In genomic region chr13:95672372-95672771, GRCm38 (mm10) we compare ENCODE assay signal across 21 mouse cellular contexts. TPM values are rescaled to one million over a fixed set of nuclear protein-coding genes. Genes with fewer than 3 reads are reported as not detected.
A peak's percentile ranks its signal among the peaks of the same experiment; 100 is the strongest.
DNase-seq lines count a peak whose midpoint lies in the region; ATAC-seq lines count a peak whose summit lies in the region.
"Had no signal": no experiment of that assay in that cellular context is flagged by ENCODE, and none has a peak within 500 bp of the region (broad histone marks: within the 10 kb centered on the region; RNA-seq: fewer than 3 reads in every experiment).

No protein-coding gene starts in this region.

- H3K27me3 ChIP-seq in heart, embryonic 13.5 days (replicated peaks), result no peaks in the 10 kb centered on the region
- H3K27me3 ChIP-seq in liver, embryonic 12.5 days (replicated peaks), result no peaks in the 10 kb centered on the region
- H3K27me3 ChIP-seq: forebrain, embryonic 13.5 days; hindbrain, embryonic 12.5 days; kidney, embryonic 15.5 days; midbrain, embryonic 13.5 days; Patski had no signal

- peaks cover 8% of the 10 kb centered on the region; the same call in 1 of the 2 replicates for H3K36me3 ChIP-seq in heart, embryonic 13.5 days
- H3K36me3 ChIP-seq in liver, embryonic 12.5 days, result peaks cover 34% of the 10 kb centered on the region
- H3K36me3 ChIP-seq: kidney, embryonic 15.5 days had no signal

- no peak for DNase-seq in heart, adult 18-20 months
- no peak for DNase-seq in adrenal gland, adult 18-20 months (ENCODE audit: low spot score in 2 of 2)
- no peak for DNase-seq in right cerebral cortex, postnatal 4 days
- DNase-seq: adrenal gland, adult 2 months; cerebellum, adult 18-20 months; cerebellum, postnatal 14 days; gastrocnemius, adult 2 months; heart, postnatal 14 days; kidney, adult 11 months; kidney, postnatal 4 days; right cerebral cortex, postnatal 14 days had no signal

- 47% methylated on average over 7 of the region's 7 CpGs for WGBS in heart, embryonic 13.5 days
- 35% methylated on average over 7 of the region's 7 CpGs for WGBS in liver, embryonic 12.5 days (ENCODE audit: insufficient replicate concordance)

- H3K4me3 ChIP-seq in heart, embryonic 13.5 days, result peak overlapping the region; percentile 4; the same call in 1 of the 2 replicates
- H3K4me3 ChIP-seq in liver, embryonic 12.5 days, result peak overlapping the region; percentile 49
- H3K4me3 ChIP-seq: forebrain, embryonic 13.5 days; gastrocnemius, adult 2 months; hindbrain, embryonic 12.5 days; kidney, embryonic 15.5 days; midbrain, embryonic 13.5 days had no signal

- H3K4me2 ChIP-seq in heart, embryonic 13.5 days, result peak overlapping the region; percentile 48
- H3K4me2 ChIP-seq in liver, embryonic 12.5 days, result peak overlapping the region; percentile 69
- H3K4me2 ChIP-seq: forebrain, embryonic 13.5 days; hindbrain, embryonic 12.5 days; kidney, embryonic 15.5 days; midbrain, embryonic 13.5 days had no signal

- peak overlapping the region; percentile 37; the same call in 1 of the 2 replicates for H3K9ac ChIP-seq in heart, embryonic 13.5 days
- H3K9ac ChIP-seq in liver, embryonic 12.5 days, result peak overlapping the region; percentile 62
- H3K9ac ChIP-seq: forebrain, embryonic 13.5 days; hindbrain, embryonic 12.5 days; kidney, embryonic 15.5 days; midbrain, embryonic 13.5 days had no signal

- ATAC-seq in heart, embryonic 13.5 days (ENCODE audit: extremely low read depth, insufficient number of reproducible peaks, low FRiP score, low TSS enrichment), result no peak
- ATAC-seq in erythroblast, adult 5-6 weeks (replicated peaks; ENCODE audit: low FRiP score, poor library complexity, severe bottlenecking), result peak; percentile 40
- peak; percentile 14; the same call in 1 of the 2 replicates for ATAC-seq in liver, embryonic 12.5 days
- ATAC-seq in megakaryocyte-erythroid progenitor cell, adult 5-6 weeks (replicated peaks; ENCODE audit: low FRiP score, low TSS enrichment, poor library complexity, severe bottlenecking), result peak; percentile 11; the same call in 1 of the 2 replicates
- ATAC-seq: forebrain, embryonic 13.5 days; midbrain, embryonic 13.5 days; Patski had no signal

- H3K27ac ChIP-seq in heart, embryonic 13.5 days (replicated peaks), result peak overlapping the region; percentile 73
- H3K27ac ChIP-seq in liver, embryonic 12.5 days, result peak overlapping the region; percentile 97
- H3K27ac ChIP-seq: forebrain, embryonic 13.5 days; gastrocnemius, adult 2 months; hindbrain, embryonic 12.5 days; kidney, embryonic 15.5 days; macrophage; midbrain, embryonic 13.5 days had no signal

- H3K4me1 ChIP-seq in heart, embryonic 13.5 days, result peaks cover 13% of the 10 kb centered on the region
- peaks cover 66% of the 10 kb centered on the region for H3K4me1 ChIP-seq in liver, embryonic 12.5 days
- H3K4me1 ChIP-seq: forebrain, embryonic 13.5 days; hindbrain, embryonic 12.5 days; kidney, embryonic 15.5 days; midbrain, embryonic 13.5 days had no signal

- H3K9me3 ChIP-seq in heart, embryonic 13.5 days, result no peaks in the 10 kb centered on the region
- H3K9me3 ChIP-seq in liver, embryonic 12.5 days (replicated peaks), result no peaks in the 10 kb centered on the region; the same call in 1 of the 2 replicates
- H3K9me3 ChIP-seq: forebrain, embryonic 13.5 days; hindbrain, embryonic 12.5 days; kidney, embryonic 15.5 days; midbrain, embryonic 13.5 days had no signal

RNA-seq across cellular contexts. Expression of gene F2rl2, which starts 24.3 kb away (rescaled TPM):
- 0.79 and 1.2 TPM in 2 replicates for polyA plus RNA-seq in heart, embryonic 13.5 days (2015; fragmentation: Nextera tagmentation; extraction: Ambion mirVana)
- total RNA-seq in heart, adult 18-20 months (2021), result under 1 TPM; 0.15 to 0.20 TPM
- total RNA-seq in erythroblast, adult 5-6 weeks (2015; ENCODE audit: low replicate concordance), result 1.0 and 4.2 TPM in 2 replicates
- 0.14 and 1.0 TPM in 2 replicates for total RNA-seq in erythroblast, adult 5-6 weeks (2017; ENCODE audit: low replicate concordance)
- polyA plus RNA-seq in liver, embryonic 12.5 days (2016; fragmentation: Nextera tagmentation; extraction: Ambion mirVana), result 22.0 and 23.5 TPM in 2 replicates
- 0.70 and 1.1 TPM in 2 replicates for total RNA-seq in megakaryocyte-erythroid progenitor cell, adult 5-6 weeks (2014; fragmentation: Nextera tagmentation)
- 3.0 TPM in 2 replicates for total RNA-seq in megakaryocyte-erythroid progenitor cell, adult 5-6 weeks (2017)
- total RNA-seq in adrenal gland, adult 18-20 months (2021), result under 1 TPM; 0.17 to 0.19 TPM
- total RNA-seq: gastrocnemius, adult 2 months had no signal
- polyA plus RNA-seq: Patski had no signal

RNA-seq across cellular contexts. Expression of gene F2r, which starts 54.1 kb away (rescaled TPM):
- polyA plus RNA-seq in heart, embryonic 13.5 days (2015; fragmentation: Nextera tagmentation; extraction: Ambion mirVana), result 124 and 129 TPM in 2 replicates
- 10 to 100 TPM; 20.6 to 22.6 TPM for total RNA-seq in heart, adult 18-20 months (2021)
- total RNA-seq in erythroblast, adult 5-6 weeks (2015; ENCODE audit: low replicate concordance), result 4.8 and 5.0 TPM in 2 replicates
- 1.4 and 3.3 TPM in 2 replicates for total RNA-seq in erythroblast, adult 5-6 weeks (2017; ENCODE audit: low replicate concordance)
- 84.2 and 84.3 TPM in 2 replicates for polyA plus RNA-seq in liver, embryonic 12.5 days (2016; fragmentation: Nextera tagmentation; extraction: Ambion mirVana)
- 25.5 and 37.9 TPM in 2 replicates for total RNA-seq in megakaryocyte-erythroid progenitor cell, adult 5-6 weeks (2014; fragmentation: Nextera tagmentation)
- total RNA-seq in megakaryocyte-erythroid progenitor cell, adult 5-6 weeks (2017), result 41.8 and 85.3 TPM in 2 replicates
- 100 to 1,000 TPM in 1 of 2 experiments, 10 to 100 TPM in 1; 91.0 to 163 TPM for total RNA-seq in adrenal gland, adult 18-20 months (2021)
